Mouse (Mus musculus) spleen, adult 2 months (tissue): Measurements from ENCODE around the gene Cbarp.

Source experiments
- CTCF ChIP-seq: fragments of 200-500 bp; IDR thresholded peaks from 2 replicates; pipeline ENCODE4 v1.5.1; 2011; ENCODE audit warnings: mild to moderate bottlenecking, inconsistent platforms; ENCODE audit not compliant: insufficient read depth, insufficient read length, insufficient replicate concordance; ENCODE audit errors: extremely low read depth
- POLR2A ChIP-seq: fragments of 200-500 bp; IDR thresholded peaks from 2 replicates; pipeline ENCODE4 v1.6.1; 2011; ENCODE audit warnings: low read depth, low read length, inconsistent platforms

DNA sequence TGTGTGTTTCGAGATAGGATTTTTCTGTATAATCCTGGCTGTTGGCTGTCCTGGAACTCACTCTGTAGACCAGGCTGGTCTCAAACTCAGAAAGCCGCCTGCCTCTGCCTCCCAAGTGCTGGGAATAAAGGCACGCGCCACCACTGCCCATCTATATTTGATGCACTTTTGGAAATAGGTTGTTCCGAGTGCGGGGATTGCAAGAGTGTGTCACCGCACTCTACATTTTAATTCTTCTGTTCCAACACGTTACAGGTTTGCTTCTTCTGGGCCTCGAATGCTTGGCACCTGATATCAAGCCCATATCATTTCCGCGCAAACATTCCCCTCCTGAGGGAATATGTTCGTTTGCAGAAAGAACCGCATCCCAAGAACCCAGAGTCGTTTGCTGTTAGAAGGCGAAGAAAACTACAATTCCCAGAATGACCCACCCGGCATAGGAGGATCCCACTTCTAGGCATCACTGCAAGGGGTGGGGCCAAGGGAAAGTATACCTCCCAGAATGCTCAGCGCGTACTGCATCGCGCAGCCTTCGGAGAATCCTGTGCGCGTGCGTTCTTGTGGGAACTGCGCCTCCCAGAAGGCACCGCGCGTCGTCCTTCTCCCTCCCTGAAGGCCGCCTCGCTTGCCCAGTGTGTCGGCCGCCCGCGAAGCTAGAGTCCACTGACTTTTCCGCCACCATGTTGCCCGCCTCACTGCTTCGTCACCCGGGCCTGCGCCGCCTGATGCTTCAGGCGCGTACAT, 1.3 kb upstream of the Cbarp start:
- TF ChIP-seq POLR2A (peak; percentile 68), CTCF (no peak)
